Mouse (Mus musculus) macrophage (primary cell): ENCODE measurements at regions not wholly inside any gene's neighbourhood (a gene's known extent, or its start where the extent isn't known, plus 50 kb on each side); places are given as distances from the start of the nearest gene placed in this dataset.

ENCODE experiments used
- H3K27ac ChIP-seq: fragments of 350-480 bp; formaldehyde crosslinking; 2 replicates; pipeline ENCODE4 v1.9.0; 2021
- H3K36me3 ChIP-seq: fragments of 350-480 bp; formaldehyde crosslinking; 2 replicates; pipeline ENCODE4 v1.9.0; 2021; ENCODE audit errors: inconsistent target
- H3K4me3 ChIP-seq: fragments of 350-480 bp; formaldehyde crosslinking; 2 replicates; pipeline ENCODE4 v1.9.0; 2021; ENCODE audit errors: inconsistent target
- H3K79me2 ChIP-seq: fragments of 350-480 bp; formaldehyde crosslinking; 2 replicates; pipeline ENCODE4 v1.9.0; 2021; ENCODE audit errors: inconsistent target
- WGBS: methylation state at CpG from one replicate; pipeline ENCODE4 v1.1.7; 2026; ENCODE audit warnings: inconsistent platforms; ENCODE audit not compliant: missing documents; 5-methylcytosine and 5-hydroxymethylcytosine counted together

DNA sequence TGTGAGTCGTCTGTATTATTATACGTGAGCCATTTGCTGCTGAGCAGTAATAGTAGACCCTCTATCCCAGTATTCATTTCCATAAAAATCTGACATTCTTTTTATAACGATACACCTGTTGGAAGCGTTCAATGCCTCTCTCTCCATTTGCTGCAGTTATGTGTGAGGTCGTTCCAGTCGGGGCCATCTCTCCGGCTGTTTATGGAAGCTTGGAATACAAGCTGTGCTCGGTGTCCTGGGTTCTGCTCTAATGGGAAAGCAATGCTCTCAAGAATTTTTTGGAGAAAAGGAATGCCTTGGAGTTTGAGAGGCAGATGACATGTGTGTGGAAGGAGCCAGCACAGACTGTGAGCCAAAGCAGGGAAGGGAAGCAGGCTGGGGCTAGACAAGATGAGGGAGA is 414.1 kb downstream of the Lmo4 start:
- 95% methylated on average over 8 of the region's 8 CpGs for WGBS
- no peak overlapping the region for H3K4me3 ChIP-seq
- H3K79me2 ChIP-seq: no peaks in the 10 kb centered on the region
- no peak overlapping the region for H3K27ac ChIP-seq
- H3K36me3 ChIP-seq: no peaks in the 10 kb centered on the region

DNA sequence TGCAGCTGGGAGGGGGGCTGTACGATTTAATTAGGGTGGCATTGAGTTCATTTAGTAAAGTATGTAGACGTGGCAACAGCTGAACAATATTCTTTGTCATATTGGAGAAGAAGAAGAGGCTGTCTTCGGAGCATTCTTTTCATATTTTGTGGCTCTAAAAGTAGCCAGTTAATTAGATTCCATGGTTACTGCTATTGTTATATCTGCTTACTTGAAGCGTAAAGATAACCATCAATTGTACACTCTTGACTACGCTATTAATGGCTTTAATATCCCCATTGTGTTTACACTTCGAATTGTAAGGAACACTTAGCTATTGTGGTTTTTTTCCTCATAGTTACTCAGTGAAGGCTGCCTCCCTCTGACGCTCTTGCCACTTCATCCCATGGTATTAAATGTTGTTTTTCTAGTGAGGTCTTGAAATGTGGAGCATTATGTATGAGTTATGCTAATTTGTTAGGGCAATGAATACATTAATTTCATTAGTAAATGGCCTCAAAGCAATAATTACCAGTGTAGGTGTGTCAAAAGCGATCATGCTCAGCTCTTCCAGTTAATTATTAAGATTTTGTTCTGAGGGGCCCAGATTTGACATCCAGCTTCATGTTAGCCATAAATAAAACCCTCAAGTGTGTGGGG is 415.0 kb downstream of the Lmo4 start:
- H3K36me3 ChIP-seq: no peaks in the 10 kb centered on the region
- H3K27ac ChIP-seq: no peak overlapping the region
- 71% methylated on average over 8 of the region's 8 CpGs for WGBS
- H3K4me3 ChIP-seq: no peak overlapping the region
- no peaks in the 10 kb centered on the region for H3K79me2 ChIP-seq

DNA sequence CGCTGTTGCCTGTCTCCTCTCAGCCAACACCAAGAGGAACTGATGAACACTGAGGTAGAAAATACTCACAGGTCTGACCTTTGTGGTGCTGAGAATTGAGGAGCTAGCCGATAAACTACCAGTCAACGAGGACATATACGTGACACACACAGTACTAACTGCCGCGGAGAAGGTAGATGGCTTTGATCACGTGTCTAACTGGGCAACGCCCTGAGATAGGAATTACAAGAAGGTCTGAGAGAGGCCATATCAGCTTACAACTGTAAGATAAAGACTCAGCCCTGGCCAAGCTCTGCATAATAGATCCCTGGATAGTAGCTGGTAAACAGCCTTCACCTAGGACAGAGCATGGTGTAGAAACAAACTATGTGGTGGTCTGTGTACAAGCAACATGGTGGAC is 418.1 kb downstream of the Lmo4 start:
- Histone ChIP-seq H3K27ac (no peak overlapping the region), H3K36me3 (no peaks in the 10 kb centered on the region), H3K4me3 (no peak overlapping the region), H3K79me2 (no peaks in the 10 kb centered on the region)
- 98% methylated on average over 8 of the region's 8 CpGs for WGBS

DNA sequence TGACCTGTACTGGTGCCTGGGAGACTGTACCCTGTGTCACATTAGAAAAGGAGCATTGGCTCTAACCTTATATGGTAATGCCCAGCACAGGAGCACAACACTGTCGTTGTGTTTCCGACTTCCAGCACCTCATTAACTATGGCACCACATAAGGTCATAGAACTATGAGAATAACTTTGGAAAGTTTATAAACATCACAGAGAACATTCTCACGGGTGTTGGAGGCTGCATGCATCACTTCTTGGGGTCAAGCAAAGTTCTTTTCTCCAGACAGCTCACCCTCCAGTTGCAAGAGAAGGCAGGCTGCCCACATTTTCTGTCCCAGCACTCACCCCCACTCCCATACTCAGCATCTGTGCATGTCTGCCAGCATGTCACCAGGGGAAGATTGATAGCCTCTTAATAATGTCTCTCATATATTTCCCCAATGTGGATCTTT is 420.6 kb downstream of the Lmo4 start:
- H3K36me3 ChIP-seq: no peaks in the 10 kb centered on the region
- 91% methylated on average over 3 of the region's 3 CpGs for WGBS
- H3K27ac ChIP-seq: no peak overlapping the region
- H3K4me3 ChIP-seq: no peak overlapping the region
- H3K79me2 ChIP-seq: no peaks in the 10 kb centered on the region

DNA sequence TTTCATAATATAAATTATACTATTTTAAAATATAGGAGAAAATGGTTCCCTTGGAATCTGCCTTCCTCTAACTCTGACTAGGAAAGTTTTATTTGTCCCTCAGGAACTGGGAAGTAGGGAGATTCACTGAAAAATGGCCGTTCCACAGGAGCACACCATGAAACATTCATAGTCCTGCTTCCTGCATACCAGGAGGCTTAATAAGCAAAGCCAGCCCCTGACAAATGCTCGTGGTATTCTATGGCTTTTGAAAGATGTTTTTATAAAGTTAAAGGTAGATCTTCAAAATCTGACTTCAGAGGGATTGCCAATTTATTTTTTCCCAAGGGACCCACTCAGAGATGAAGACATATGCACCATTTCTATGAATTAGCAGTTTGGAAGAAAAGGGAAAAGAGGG is 426.9 kb downstream of the Lmo4 start:
- Histone ChIP-seq H3K27ac (no peak overlapping the region), H3K4me3 (no peak overlapping the region), H3K79me2 (no peaks in the 10 kb centered on the region), H3K36me3 (no peaks in the 10 kb centered on the region)
- WGBS: 79% methylated on average over 2 of the region's 2 CpGs

DNA sequence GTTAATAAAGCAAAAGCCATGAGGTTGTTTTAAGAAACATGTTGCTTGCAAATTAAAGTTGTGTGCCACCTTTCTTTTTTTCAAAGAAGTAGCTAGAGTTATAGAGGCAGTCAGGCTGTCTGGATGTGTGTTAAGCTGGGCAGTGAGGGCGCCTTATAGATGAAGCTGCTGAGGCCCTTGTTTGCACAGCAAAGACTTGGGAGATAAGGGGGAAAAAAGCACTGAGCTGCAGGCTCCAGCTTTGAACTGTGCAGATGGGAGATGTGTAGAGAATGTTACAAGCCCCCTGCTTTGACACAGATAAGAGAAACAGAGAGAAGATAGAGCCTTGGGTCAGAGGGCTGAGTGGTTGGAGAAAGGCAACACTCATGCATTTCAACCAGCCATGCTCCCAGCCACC is 445.7 kb downstream of the Lmo4 start:
- H3K27ac ChIP-seq: no peak overlapping the region
- 83% methylated on average over 1 of the region's 1 CpGs for WGBS
- no peaks in the 10 kb centered on the region for H3K36me3 ChIP-seq
- H3K4me3 ChIP-seq: no peak overlapping the region
- no peaks in the 10 kb centered on the region for H3K79me2 ChIP-seq

DNA sequence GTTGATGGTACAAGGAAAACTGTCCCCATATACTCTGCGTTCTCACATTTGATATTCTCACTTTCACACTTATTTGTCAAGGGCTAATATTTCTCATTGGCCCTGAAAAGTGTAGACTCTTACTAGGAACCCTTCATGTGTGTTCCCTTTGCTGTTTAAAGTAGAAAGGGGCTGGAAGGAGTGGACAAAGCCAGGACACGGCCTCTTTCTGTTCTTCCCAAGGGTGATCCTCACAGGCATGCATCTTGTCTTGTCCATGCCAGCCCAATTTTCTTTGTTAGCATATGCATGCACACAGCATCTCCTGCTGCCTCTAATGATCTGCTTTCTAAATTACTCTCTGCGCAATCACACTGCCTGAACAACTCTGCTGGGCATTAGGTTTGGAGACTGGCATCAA is 451.8 kb downstream of the Lmo4 start:
- Histone ChIP-seq H3K27ac (no peak overlapping the region), H3K36me3 (no peaks in the 10 kb centered on the region), H3K4me3 (no peak overlapping the region), H3K79me2 (no peaks in the 10 kb centered on the region)
- 98% methylated on average over 3 of the region's 3 CpGs for WGBS

DNA sequence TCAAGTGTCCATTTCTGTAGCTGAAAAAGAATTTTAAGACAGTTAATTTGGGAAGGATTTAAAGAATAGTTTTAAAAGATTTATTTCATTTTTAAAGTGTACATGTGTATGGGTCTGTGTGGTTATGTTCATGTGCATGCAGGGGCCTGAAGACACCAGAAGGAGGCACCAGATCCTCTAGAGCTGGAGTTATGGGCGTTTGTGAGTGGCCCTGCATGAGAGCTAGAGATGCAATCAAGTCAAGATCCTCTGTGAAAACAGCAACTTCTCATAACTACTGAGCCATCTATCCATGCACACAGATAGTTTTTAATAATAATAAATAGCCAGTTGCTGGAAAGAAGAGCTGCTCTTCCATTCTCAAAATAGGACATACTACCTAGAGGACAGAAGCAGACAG is 452.4 kb downstream of the Lmo4 start:
- WGBS: 100% methylated on average over 1 of the region's 1 CpGs
- Histone ChIP-seq H3K27ac (no peak overlapping the region), H3K79me2 (no peaks in the 10 kb centered on the region), H3K36me3 (no peaks in the 10 kb centered on the region), H3K4me3 (no peak overlapping the region)

DNA sequence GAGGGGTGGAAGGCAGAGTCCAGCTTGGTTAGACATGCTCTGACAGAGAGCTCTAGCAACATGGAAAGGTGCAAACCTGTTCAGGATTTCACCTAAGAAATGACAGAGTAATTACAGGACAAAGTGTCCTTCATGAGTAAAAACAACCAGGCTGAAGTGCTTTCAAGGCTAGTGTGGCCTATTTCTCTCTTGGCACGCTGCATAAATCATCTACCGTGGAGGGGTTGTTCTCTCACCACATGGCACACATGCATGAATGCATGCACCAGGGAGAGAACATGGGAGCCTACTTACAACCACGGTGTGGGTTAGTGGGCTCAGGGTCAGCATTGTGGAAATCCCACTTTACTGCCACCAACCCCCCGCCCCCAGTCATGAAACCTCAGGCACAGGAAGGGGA is 454.9 kb downstream of the Lmo4 start:
- WGBS: 97% methylated on average over 4 of the region's 4 CpGs
- H3K79me2 ChIP-seq: no peaks in the 10 kb centered on the region
- H3K36me3 ChIP-seq: no peaks in the 10 kb centered on the region
- no peak overlapping the region for H3K27ac ChIP-seq
- H3K4me3 ChIP-seq: no peak overlapping the region

DNA sequence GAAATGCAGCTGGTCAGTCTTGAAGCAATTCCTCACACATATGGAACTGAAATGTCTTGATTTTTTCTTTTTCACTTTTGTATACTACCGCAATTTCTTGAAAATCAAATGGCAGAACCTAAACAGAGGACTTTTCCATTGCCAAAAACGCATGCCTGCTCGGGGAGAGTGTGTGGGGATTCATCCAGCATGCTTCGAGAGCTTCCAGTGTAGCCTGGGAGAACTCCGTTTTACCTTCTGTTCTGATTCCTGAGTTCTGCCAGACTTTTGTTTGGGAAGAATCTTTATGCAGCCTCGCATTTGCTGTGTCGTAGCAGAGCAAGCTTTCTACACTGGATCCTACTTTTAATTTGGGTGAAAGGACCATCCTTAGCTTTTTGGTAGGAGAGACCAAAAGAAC is 461.4 kb downstream of the Lmo4 start:
- H3K79me2 ChIP-seq: no peaks in the 10 kb centered on the region
- H3K36me3 ChIP-seq: no peaks in the 10 kb centered on the region
- 97% methylated on average over 7 of the region's 7 CpGs for WGBS
- no peak overlapping the region for H3K27ac ChIP-seq
- no peak overlapping the region for H3K4me3 ChIP-seq

DNA sequence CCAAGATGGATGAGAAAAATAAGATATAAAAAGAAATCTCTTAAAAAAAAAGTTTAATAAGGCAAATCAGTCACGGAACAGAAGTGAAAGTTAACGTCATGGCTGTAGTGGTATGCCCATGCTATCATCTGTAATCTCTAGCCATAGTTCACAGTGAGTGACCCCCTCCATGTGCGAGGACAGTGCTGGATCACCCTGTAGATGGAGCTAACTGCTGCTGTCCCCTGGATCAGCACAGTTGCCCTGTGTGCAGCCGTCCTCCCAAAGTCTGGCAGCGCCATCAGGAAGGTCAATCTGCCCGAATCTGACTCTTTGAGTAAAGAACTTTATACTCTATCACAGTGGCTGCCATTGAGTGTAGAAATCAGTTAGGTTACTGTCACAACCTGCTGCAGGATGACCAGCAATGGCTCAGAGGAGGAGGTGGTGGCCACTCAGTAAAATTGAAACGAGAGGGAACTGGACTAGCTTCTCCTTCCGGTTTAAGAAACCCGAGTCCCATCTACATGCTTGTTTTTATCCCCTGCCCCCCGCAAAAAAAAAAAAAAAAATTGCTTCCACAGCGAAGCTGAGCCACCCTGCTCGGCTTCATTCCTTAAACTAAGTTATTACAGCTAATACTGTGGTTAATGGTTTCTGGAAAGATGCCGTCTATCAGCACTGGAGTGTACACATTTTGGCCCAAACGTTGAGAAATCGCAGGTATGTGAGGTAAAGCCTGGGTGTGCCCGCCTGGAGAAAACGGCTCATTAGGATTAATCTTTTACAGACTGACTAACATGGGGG is 462.0 kb downstream of the Lmo4 start:
- 88% methylated on average over 15 of the region's 17 CpGs for WGBS
- Histone ChIP-seq H3K79me2 (no peaks in the 10 kb centered on the region), H3K27ac (no peak overlapping the region), H3K36me3 (no peaks in the 10 kb centered on the region), H3K4me3 (no peak overlapping the region)

DNA sequence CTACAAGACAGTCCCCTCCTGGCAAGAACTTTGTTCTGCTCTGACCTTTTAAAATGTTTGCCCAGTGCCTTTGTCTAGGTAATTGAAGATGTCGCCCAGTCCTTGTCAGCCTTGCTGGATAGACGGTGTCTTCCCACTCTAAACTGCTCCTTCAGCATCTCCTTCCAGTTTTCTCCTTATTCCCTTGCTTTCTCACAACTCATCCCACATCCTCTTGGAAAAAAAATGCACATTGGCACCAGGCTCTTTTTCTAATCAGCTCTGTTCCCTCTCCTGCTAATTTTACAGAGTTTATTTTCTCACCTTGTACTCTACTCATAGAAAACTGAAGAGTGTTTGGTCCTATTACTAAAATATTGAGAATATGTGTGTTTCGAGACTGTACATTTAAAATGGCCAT is 466.3 kb downstream of the Lmo4 start:
- no peaks in the 10 kb centered on the region for H3K36me3 ChIP-seq
- no peaks in the 10 kb centered on the region for H3K79me2 ChIP-seq
- no peak overlapping the region for H3K4me3 ChIP-seq
- H3K27ac ChIP-seq: no peak overlapping the region
- WGBS: 96% methylated on average over 3 of the region's 3 CpGs

DNA sequence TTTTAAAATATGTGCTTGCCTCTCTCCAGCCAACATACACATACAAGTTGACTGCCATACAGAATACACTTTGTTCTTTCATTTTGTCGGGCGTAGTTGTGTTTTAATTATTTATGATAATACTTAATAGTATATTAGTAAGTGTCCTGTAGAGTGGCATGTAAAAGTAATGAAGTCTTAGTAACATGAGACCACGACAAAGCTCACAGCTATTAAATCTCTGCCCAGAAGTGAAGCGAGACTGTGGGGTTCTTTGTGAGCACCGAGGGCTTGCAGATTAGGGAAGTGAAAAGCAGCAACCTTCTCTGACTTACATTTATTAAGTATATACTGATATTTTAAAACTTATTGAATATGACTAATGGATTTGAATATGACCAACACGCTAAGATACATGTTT is 467.2 kb downstream of the Lmo4 start:
- Histone ChIP-seq H3K36me3 (no peaks in the 10 kb centered on the region), H3K4me3 (no peak overlapping the region), H3K27ac (no peak overlapping the region), H3K79me2 (no peaks in the 10 kb centered on the region)
- 56% methylated on average over 6 of the region's 6 CpGs for WGBS

DNA sequence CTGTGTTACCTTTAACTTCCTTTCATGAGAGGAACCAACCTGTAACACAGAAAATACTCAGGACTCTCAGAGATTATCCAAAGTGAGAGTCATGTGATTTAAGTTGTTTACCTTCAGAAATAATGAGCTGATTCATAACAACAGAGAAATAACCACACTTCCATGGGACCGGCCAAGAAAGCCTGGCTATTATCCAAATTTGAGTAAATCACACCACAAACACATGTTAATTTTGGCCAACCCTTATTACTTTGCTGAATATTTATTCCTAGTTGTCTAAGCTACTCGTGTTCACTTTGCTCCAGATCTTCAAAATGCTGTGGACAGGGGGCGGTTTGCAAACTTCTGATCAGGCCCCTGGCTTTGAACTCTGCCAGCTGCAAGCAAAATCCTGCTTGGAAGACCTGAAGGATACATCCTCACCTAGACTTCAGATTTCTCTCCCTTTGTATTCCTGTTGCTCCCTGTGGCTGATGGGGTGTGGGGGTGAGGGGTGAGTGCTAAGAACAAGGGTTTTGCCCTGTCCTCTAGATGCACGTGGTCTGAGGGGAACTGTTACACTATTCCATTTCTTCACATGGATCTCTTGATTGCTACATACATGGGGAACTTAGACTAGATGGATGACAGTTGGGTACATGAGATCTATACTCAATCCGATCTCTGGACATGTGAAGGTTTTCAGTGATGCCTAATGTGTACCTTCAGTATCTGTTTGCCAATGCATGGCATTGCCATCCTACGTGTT is 468.2 kb downstream of the Lmo4 start:
- H3K4me3 ChIP-seq: no peak overlapping the region
- H3K36me3 ChIP-seq: no peaks in the 10 kb centered on the region
- no peaks in the 10 kb centered on the region for H3K79me2 ChIP-seq
- WGBS: 81% methylated on average over 6 of the region's 6 CpGs
- H3K27ac ChIP-seq: no peak overlapping the region

DNA sequence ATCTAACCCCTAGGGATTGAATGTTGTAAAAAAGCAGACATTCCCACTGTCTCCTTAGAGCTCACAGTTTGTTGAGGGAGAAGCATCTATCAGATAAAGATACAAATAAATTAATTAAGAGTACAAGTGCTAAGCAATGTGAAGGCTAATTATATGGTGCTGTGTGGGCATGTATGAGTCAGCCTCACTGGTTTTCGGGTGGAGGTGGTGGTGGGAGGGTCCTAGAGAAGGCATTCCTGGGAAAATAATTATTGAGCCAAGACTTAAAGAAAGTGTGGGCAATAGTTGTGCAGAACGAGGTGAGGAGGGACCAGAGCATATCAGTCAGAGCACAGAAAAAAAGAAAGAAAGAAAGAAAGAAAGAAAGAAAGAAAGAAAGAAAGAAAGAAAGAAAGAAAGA is 470.2 kb downstream of the Lmo4 start:
- 100% methylated on average over 2 of the region's 2 CpGs for WGBS
- no peaks in the 10 kb centered on the region for H3K79me2 ChIP-seq

More for the DNA sequence above, 470.2 kb downstream of the Lmo4 start:
- H3K4me3 ChIP-seq: no peak overlapping the region
- no peaks in the 10 kb centered on the region for H3K36me3 ChIP-seq
- no peak overlapping the region for H3K27ac ChIP-seq
